Mouse (Mus musculus) brown adipose tissue, adult 24 weeks (tissue): Measurements from ENCODE around the gene Fstl1. TPM values are rescaled to one million over a fixed set of nuclear protein-coding genes. Genes with fewer than 3 reads are reported as not detected.

ENCODE experiments used
- H3K27ac ChIP-seq: fragments of 200-500 bp; replicated peaks from 2 replicates; pipeline ENCODE4 v1.5.1; 2012; ENCODE audit warnings: low read depth, mild to moderate bottlenecking, low read length
- H3K4me1 ChIP-seq: fragments of 200-500 bp; 2 replicates; pipeline ENCODE4 v1.6.1; 2012; ENCODE audit warnings: low read length, mixed read lengths; ENCODE audit not compliant: control insufficient read depth, insufficient read depth, insufficient read length
- H3K4me3 ChIP-seq: fragments of 200-500 bp; 2 replicates; pipeline ENCODE4 v1.5.1; 2012; ENCODE audit warnings: low read depth, mild to moderate bottlenecking, low read length, moderate library complexity; ENCODE audit not compliant: insufficient read depth
- polyA plus RNA-seq: library from polyadenylated mRNA; stranded (reverse); fragments of >200 nt; gene quantifications from 2 replicates; pipeline ENCODE4 v1.2.4, GENCODE M21; 2012; ENCODE audit not compliant: missing spikeins, insufficient read depth, insufficient read length

Fstl1 gene
- polyA plus RNA-seq = 26.5 and 46.9 TPM in 2 replicates

- no peaks in the 10 kb centered on the region for H3K4me1 ChIP-seq
- H3K27ac ChIP-seq = peak within 1 kb of the TSS; percentile 69
- peak within 1 kb of the TSS; percentile 69 for H3K4me3 ChIP-seq
Observed at GRCm38 (mm10) chr16:37776860-37777651, at the start of gene Fstl1. Gene Fstl1 (plus strand): TSS chr16:37776873.

GRCm38 (mm10) chr16:37728674-37729073 is 48.0 kb upstream of the Fstl1 start:
- H3K4me1 ChIP-seq = peaks cover 17% of the 10 kb centered on the region; the same call in 1 of the 2 replicates
- no peak overlapping the region for H3K4me3 ChIP-seq
- H3K27ac ChIP-seq = no peak overlapping the region

- peak overlapping the region; percentile 6 for H3K27ac ChIP-seq
- peaks cover 17% of the 10 kb centered on the region; the same call in 1 of the 2 replicates for H3K4me1 ChIP-seq
- no peak overlapping the region for H3K4me3 ChIP-seq
Observed at GRCm38 (mm10) chr16:37729381-37730150, 47.1 kb upstream of the Fstl1 start.

- H3K27ac ChIP-seq = no peak overlapping the region
Observed at GRCm38 (mm10) chr16:37730293-37730835, 46.3 kb upstream of the Fstl1 start.

GRCm38 (mm10) chr16:37731431-37731830 is 45.2 kb upstream of the Fstl1 start:
- H3K27ac ChIP-seq = no peak overlapping the region

More at GRCm38 (mm10) chr16:37730293-37730835, 46.3 kb upstream of the Fstl1 start:
- H3K4me3 ChIP-seq = no peak overlapping the region
- H3K4me1 ChIP-seq = peaks cover 17% of the 10 kb centered on the region; the same call in 1 of the 2 replicates

GRCm38 (mm10) chr16:37732023-37732761 is 44.5 kb upstream of the Fstl1 start:
- peaks cover 17% of the 10 kb centered on the region; the same call in 1 of the 2 replicates for H3K4me1 ChIP-seq
- no peak overlapping the region for H3K4me3 ChIP-seq
- H3K27ac ChIP-seq = peak overlapping the region; percentile 3; the same call in 1 of the 2 replicates

More at GRCm38 (mm10) chr16:37731431-37731830, 45.2 kb upstream of the Fstl1 start:
- H3K4me1 ChIP-seq = peaks cover 17% of the 10 kb centered on the region; the same call in 1 of the 2 replicates
- H3K4me3 ChIP-seq = no peak overlapping the region

GRCm38 (mm10) chr16:37740076-37740475 is 36.6 kb upstream of the Fstl1 start:
- peaks cover 7% of the 10 kb centered on the region; the same call in 1 of the 2 replicates for H3K4me1 ChIP-seq
- H3K27ac ChIP-seq = no peak overlapping the region
- H3K4me3 ChIP-seq = no peak overlapping the region

GRCm38 (mm10) chr16:37742266-37742665 is 34.4 kb upstream of the Fstl1 start:
- no peak overlapping the region for H3K27ac ChIP-seq

GRCm38 (mm10) chr16:37752876-37753275 is 23.8 kb upstream of the Fstl1 start:
- Histone ChIP-seq H3K27ac (no peak overlapping the region), H3K4me1 (peaks cover 3% of the 10 kb centered on the region), H3K4me3 (no peak overlapping the region)

More at GRCm38 (mm10) chr16:37742266-37742665, 34.4 kb upstream of the Fstl1 start:
- Histone ChIP-seq H3K4me3 (no peak overlapping the region), H3K4me1 (peaks cover 7% of the 10 kb centered on the region; the same call in 1 of the 2 replicates)

GRCm38 (mm10) chr16:37753809-37754208 is 22.9 kb upstream of the Fstl1 start:
- Histone ChIP-seq H3K4me3 (no peak overlapping the region), H3K27ac (no peak overlapping the region), H3K4me1 (peaks cover 3% of the 10 kb centered on the region)

GRCm38 (mm10) chr16:37754483-37754882 is 22.2 kb upstream of the Fstl1 start:
- no peak overlapping the region for H3K27ac ChIP-seq
- no peak overlapping the region for H3K4me3 ChIP-seq
- peaks cover 3% of the 10 kb centered on the region for H3K4me1 ChIP-seq

- Histone ChIP-seq H3K4me3 (no peak overlapping the region), H3K4me1 (peaks cover 5% of the 10 kb centered on the region), H3K27ac (no peak overlapping the region)
Observed at GRCm38 (mm10) chr16:37757223-37757622, 19.4 kb upstream of the Fstl1 start.

GRCm38 (mm10) chr16:37763797-37764196 is 12.9 kb upstream of the Fstl1 start:
- H3K4me3 ChIP-seq = no peak overlapping the region
- no peak overlapping the region for H3K27ac ChIP-seq
- peaks cover 3% of the 10 kb centered on the region; the same call in 1 of the 2 replicates for H3K4me1 ChIP-seq

GRCm38 (mm10) chr16:37776166-37776859 is 360 bp upstream of the Fstl1 start:
- Histone ChIP-seq H3K4me3 (peak overlapping the region; percentile 69), H3K27ac (no peak overlapping the region), H3K4me1 (no peaks in the 10 kb centered on the region)
